Mouse (Mus musculus): Measurements from ENCODE around the gene Zmynd15. TPM values are rescaled to one million over a fixed set of nuclear protein-coding genes. Genes with fewer than 3 reads are reported as not detected.
"Not testable (repeated sequence)": the region's sequence is repeated elsewhere in the genome, so short reads cannot be mapped to it uniquely, and the experiment has no call there.

The Zmynd15 gene
- polyA plus RNA-seq, 1 experiment from 2014 or later = 0.40 TPM

GRCm38 (mm10) chr11:70451797-70452498, 7.3 kb upstream of the Zmynd15 start, which contains the start of gene Med11:
Gene Med11 (plus strand): TSS chr11:70451919.
- WGBS = under 1% methylated on average over 46 of the region's 46 CpGs

DNA sequence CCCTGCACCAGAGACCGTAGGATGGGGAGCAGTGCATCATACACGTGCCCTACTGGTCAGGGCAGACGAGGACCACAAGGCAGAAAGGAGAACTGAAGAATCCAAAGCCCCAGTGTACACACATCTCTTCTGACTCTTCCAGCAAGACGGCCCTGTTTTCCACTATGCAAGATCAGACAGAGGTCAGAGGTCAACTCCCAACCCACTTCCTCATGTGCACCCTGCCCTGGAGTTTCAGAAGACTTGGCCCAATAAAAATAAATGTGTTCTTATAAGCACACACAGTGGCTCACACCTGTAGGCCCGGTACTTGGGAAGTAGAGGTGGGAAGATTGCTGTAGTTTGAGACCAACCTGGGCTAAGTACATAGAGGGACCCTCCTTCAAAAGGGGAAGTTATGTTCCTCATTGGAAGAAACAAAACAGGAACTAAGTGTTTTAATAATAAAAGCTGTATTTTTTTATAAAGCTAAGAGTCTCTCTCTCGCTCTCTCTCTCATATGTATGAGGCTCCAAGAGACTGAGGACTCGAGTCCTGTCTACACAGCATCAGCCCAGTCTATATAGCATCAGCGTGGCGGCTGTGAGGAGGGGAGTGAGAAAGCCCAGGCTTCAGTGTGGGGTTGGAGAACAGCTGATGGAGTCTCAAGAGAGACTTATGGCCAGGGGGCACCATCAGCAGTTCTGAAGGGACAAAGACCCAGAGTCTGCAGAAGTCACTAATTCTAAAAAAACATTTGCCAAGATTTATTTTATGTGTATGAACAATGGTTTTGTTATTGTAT, 5.8 kb upstream of the Zmynd15 start:
- Histone ChIP-seq H3K4me1 (replicated peaks) (peaks cover 19% of the 10 kb centered on the region), H3K9ac (replicated peaks) (no peak overlapping the region), H3K4me3 (replicated peaks) (0 out of 2 replicates have a peak overlapping the region, but pooled peaks have one; percentile 65), H3K36me3 (peaks cover 11% of the 10 kb centered on the region; the same call in 1 of the 2 replicates), H3K9me3 (no peaks in the 10 kb centered on the region), H3K27me3 (peaks cover 6% of the 10 kb centered on the region), H3K27ac (no peak overlapping the region), H3K4me2 (replicated peaks) (peak overlapping the region; percentile 70)
- no peak for ATAC-seq
- WGBS = 90% methylated on average over 9 of the region's 9 CpGs

More at GRCm38 (mm10) chr11:70451797-70452498, 7.3 kb upstream of the Zmynd15 start, which contains the start of gene Med11:
- Histone ChIP-seq H3K27ac (peak within 1 kb of the TSS; percentile 96), H3K9ac (replicated peaks) (peak within 1 kb of the TSS; percentile 79), H3K4me2 (replicated peaks) (peak within 1 kb of the TSS; percentile 70), H3K9me3 (no peaks in the 10 kb centered on the region), H3K27me3 (no peaks in the 10 kb centered on the region), H3K36me3 (peaks cover 11% of the 10 kb centered on the region; the same call in 1 of the 2 replicates), H3K4me3 (replicated peaks) (peak within 1 kb of the TSS; percentile 65), H3K4me1 (replicated peaks) (peaks cover 19% of the 10 kb centered on the region)
- ATAC-seq = peak; percentile 98

GRCm38 (mm10) chr11:70459601-70460101, 418 bp downstream of the Zmynd15 start, which contains the start of gene Cxcl16:
Gene Cxcl16 (minus strand): TSS chr11:70459984.
- 6% methylated on average over 30 of the region's 30 CpGs for WGBS
- no peaks in the 10 kb centered on the region for H3K9me3 ChIP-seq
- no peak within 1 kb of the TSS for H3K27ac ChIP-seq
- H3K9ac ChIP-seq (replicated peaks) = peak within 1 kb of the TSS; percentile 63
- peaks cover 6% of the 10 kb centered on the region; the same call in 1 of the 2 replicates for H3K36me3 ChIP-seq
- H3K4me3 ChIP-seq (replicated peaks) = peak within 1 kb of the TSS; percentile 42
- H3K27me3 ChIP-seq = peaks cover 52% of the 10 kb centered on the region
- no peak for ATAC-seq
- H3K4me1 ChIP-seq (replicated peaks) = peaks cover 11% of the 10 kb centered on the region
- peak within 1 kb of the TSS; percentile 61 for H3K4me2 ChIP-seq (replicated peaks)

GRCm38 (mm10) chr11:70463970-70464369, 4.7 kb downstream of the Zmynd15 start:
- peaks cover 66% of the 10 kb centered on the region for H3K27me3 ChIP-seq
- no peaks in the 10 kb centered on the region for H3K9me3 ChIP-seq
- H3K4me1 ChIP-seq (replicated peaks) = peaks cover 18% of the 10 kb centered on the region
- no peak overlapping the region for H3K9ac ChIP-seq (replicated peaks)
- H3K4me3 ChIP-seq (replicated peaks) = no peak overlapping the region
- 78% methylated on average over 5 of the region's 5 CpGs for WGBS
- ATAC-seq = no peak
- no peaks in the 10 kb centered on the region for H3K36me3 ChIP-seq
- H3K4me2 ChIP-seq (replicated peaks) = no peak overlapping the region
- no peak overlapping the region for H3K27ac ChIP-seq

- H3K36me3 ChIP-seq = no peaks in the 10 kb centered on the region
- H3K4me2 ChIP-seq (replicated peaks) = peak overlapping the region; percentile 38
- 0 out of 2 replicates have a peak overlapping the region, but pooled peaks have one; percentile 13 for H3K4me3 ChIP-seq (replicated peaks)
- peaks cover 12% of the 10 kb centered on the region for H3K4me1 ChIP-seq (replicated peaks)
- no peak for ATAC-seq
- peaks cover 54% of the 10 kb centered on the region for H3K27me3 ChIP-seq
- 23% methylated on average over 16 of the region's 16 CpGs for WGBS
- H3K27ac ChIP-seq = no peak overlapping the region
- no peaks in the 10 kb centered on the region for H3K9me3 ChIP-seq
- 0 out of 2 replicates have a peak overlapping the region, but pooled peaks have one; percentile 14 for H3K9ac ChIP-seq (replicated peaks)
These were observed 6.0 kb downstream of the Zmynd15 start for GRCm38 (mm10) chr11:70465211-70465610.

- Histone ChIP-seq H3K36me3 (no peaks in the 10 kb centered on the region), H3K4me3 (replicated peaks) (0 out of 2 replicates have a peak overlapping the region, but pooled peaks have one; percentile 13), H3K4me1 (replicated peaks) (peaks cover 12% of the 10 kb centered on the region), H3K27ac (no peak overlapping the region), H3K27me3 (peaks cover 48% of the 10 kb centered on the region), H3K9ac (replicated peaks) (peak overlapping the region; percentile 39; the same call in 1 of the 2 replicates), H3K9me3 (no peaks in the 10 kb centered on the region), H3K4me2 (replicated peaks) (peak overlapping the region; percentile 38)
- 10% methylated on average over 23 of the region's 23 CpGs for WGBS
- ATAC-seq = no peak
These were observed 6.6 kb downstream of the Zmynd15 start for GRCm38 (mm10) chr11:70465824-70466223.

- H3K4me1 ChIP-seq (replicated peaks) = peaks cover 12% of the 10 kb centered on the region
- H3K4me2 ChIP-seq (replicated peaks) = no peak overlapping the region
- no peak overlapping the region for H3K9ac ChIP-seq (replicated peaks)
- no peak overlapping the region for H3K27ac ChIP-seq
- H3K4me3 ChIP-seq (replicated peaks) = no peak overlapping the region
- 84% methylated on average over 5 of the region's 5 CpGs for WGBS
- ATAC-seq = no peak
- H3K36me3 ChIP-seq = no peaks in the 10 kb centered on the region
- H3K27me3 ChIP-seq = peaks cover 39% of the 10 kb centered on the region
- H3K9me3 ChIP-seq = no peaks in the 10 kb centered on the region
These were observed 8.8 kb downstream of the Zmynd15 start for GRCm38 (mm10) chr11:70467902-70468619.

GRCm38 (mm10) chr11:70469764-70470163, 10.5 kb downstream of the Zmynd15 start:
- 89% methylated on average over 3 of the region's 3 CpGs for WGBS
- Histone ChIP-seq H3K4me3 (replicated peaks) (no peak overlapping the region), H3K4me2 (replicated peaks) (no peak overlapping the region), H3K27me3 (peaks cover 24% of the 10 kb centered on the region), H3K9ac (replicated peaks) (no peak overlapping the region), H3K27ac (no peak overlapping the region), H3K36me3 (no peaks in the 10 kb centered on the region), H3K9me3 (no peaks in the 10 kb centered on the region), H3K4me1 (replicated peaks) (peaks cover 12% of the 10 kb centered on the region)
- ATAC-seq = no peak

DNA sequence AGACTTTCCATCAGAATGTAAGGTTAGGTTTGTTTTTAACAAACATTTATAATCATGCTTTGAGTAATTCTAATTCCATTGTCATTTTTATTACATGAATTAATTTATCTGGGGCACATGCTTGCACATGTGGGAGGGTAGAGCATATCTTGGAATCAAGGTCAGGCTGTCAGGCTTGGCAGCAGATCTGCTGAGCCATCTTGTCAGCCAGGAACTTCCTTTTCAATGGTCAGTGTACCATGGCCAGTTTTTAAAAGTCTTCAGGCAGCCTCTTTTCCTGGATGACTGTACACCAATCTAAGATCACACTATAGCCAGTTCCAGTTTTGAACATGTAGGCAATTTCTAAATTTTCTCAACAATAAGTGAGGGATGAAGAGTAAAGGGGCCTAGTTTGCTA, 13.5 kb downstream of the Zmynd15 start:
- ATAC-seq = no peak
- Histone ChIP-seq H3K4me2 (replicated peaks) (no peak overlapping the region), H3K4me3 (replicated peaks) (no peak overlapping the region), H3K27ac (no peak overlapping the region), H3K9ac (replicated peaks) (no peak overlapping the region), H3K36me3 (no peaks in the 10 kb centered on the region), H3K27me3 (no peaks in the 10 kb centered on the region), H3K9me3 (no peaks in the 10 kb centered on the region), H3K4me1 (replicated peaks) (no peaks in the 10 kb centered on the region)

DNA sequence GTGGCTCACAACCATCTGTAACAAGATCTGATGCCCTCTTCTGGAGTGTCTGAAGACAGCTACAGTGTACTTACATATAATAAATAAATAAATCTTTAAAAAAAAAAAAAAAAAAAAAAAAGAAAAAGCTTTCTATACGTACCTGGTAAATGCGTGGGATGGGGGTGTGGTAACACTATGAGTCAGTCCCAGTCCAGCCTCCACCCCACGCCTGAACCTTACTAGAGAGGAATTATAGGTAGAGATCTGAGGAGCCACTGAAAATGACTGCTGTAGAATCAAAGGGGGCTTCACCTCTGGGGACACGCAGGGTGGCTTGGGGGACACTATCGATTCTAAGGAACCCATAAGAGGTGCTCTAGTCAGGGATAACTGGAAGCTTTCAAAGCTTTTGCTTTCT, 14.1 kb downstream of the Zmynd15 start:
- not testable (repeated sequence) for ATAC-seq; H3K4me2 ChIP-seq (replicated peaks); H3K27me3 ChIP-seq; H3K4me3 ChIP-seq (replicated peaks); H3K9ac ChIP-seq (replicated peaks); H3K9me3 ChIP-seq; H3K27ac ChIP-seq; H3K4me1 ChIP-seq (replicated peaks); H3K36me3 ChIP-seq
- 88% methylated on average over 5 of the region's 5 CpGs for WGBS

DNA sequence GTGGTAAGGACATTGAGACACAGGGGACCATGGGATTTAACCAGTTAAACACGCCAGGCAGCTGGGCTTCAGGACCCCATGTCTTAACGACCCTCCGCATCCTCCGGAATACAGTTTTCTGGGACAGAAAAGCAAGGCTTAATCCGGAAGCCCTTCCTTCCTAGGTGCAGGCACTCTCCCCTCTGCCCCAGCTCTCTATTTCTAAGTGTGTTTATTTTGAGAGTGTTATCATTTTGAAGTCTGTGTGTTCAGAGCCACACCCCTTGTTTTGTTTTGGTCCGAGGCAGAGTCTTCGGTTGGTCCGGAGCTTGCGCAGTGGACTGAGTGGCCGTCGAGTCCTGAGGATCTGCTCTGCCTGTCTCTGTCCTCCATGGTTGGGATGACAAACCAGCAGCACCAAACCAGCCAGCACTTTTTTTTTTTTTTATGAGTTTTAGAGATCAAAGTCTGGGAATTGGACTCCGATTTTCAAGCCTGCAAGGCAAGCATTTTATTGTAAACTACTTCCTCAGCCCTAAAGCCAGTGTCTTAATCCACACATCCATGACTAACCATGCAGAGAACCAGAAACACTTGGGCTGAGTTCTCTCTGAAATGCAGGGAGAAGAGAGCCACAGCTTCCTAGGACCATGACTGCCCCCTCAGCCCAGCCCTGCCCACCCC, 15.8 kb downstream of the Zmynd15 start:
- H3K9ac ChIP-seq (replicated peaks) = no peak overlapping the region
- no peak for ATAC-seq
- 73% methylated on average over 12 of the region's 12 CpGs for WGBS
- no peaks in the 10 kb centered on the region for H3K4me1 ChIP-seq (replicated peaks)
- no peak overlapping the region for H3K4me3 ChIP-seq (replicated peaks)
- no peak overlapping the region for H3K4me2 ChIP-seq (replicated peaks)
- no peaks in the 10 kb centered on the region for H3K36me3 ChIP-seq
- H3K27me3 ChIP-seq = no peaks in the 10 kb centered on the region
- H3K9me3 ChIP-seq = no peaks in the 10 kb centered on the region
- H3K27ac ChIP-seq = no peak overlapping the region

Measured in midbrain, embryonic 13.5 days (tissue).